Mouse (Mus musculus) spleen, embryonic (tissue): ENCODE measurements around the gene D1Pas1.

Experiments used
- CTCF ChIA-PET: fragments of 350-600 bp; sonication (Branson Sonifier 250); formaldehyde crosslinking; loops from one replicate; lab custom pipeline; 2022; lab: Charles Lee

Gene D1Pas1

DNA sequence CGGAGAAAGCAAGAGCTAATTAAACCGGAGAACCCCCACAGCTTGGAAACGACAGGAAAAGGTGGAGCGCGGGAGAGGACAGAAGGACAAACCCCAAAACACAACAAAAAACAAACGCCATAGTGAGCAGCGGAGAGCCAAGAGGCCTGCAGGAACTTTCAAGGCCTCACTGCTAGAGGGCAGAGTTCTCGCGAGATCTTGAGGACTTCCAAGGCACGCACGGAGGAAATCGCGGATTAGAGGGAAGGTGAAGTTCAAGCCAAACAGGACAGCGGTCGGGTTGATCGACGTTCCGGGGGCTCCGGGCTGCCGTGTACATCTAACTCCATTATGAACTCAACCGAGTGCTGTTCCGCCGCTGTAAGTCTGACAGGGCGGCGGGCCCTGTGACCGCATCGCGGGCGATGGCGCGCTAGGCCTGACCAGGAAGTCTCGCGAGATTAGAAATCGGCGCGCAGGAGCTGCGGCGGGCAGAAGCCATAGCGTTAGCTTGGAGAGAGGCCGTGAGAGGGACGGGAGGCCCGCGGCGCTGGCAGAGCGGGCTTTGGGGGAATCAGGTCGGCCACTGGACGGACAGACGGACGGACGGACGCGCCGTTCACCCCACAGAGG, at the start of gene D1Pas1:
Gene D1Pas1 (plus strand): TSS at position 216 of the 612 bp plus-strand sequence.
- CTCF ChIA-PET = no interaction called here

DNA sequence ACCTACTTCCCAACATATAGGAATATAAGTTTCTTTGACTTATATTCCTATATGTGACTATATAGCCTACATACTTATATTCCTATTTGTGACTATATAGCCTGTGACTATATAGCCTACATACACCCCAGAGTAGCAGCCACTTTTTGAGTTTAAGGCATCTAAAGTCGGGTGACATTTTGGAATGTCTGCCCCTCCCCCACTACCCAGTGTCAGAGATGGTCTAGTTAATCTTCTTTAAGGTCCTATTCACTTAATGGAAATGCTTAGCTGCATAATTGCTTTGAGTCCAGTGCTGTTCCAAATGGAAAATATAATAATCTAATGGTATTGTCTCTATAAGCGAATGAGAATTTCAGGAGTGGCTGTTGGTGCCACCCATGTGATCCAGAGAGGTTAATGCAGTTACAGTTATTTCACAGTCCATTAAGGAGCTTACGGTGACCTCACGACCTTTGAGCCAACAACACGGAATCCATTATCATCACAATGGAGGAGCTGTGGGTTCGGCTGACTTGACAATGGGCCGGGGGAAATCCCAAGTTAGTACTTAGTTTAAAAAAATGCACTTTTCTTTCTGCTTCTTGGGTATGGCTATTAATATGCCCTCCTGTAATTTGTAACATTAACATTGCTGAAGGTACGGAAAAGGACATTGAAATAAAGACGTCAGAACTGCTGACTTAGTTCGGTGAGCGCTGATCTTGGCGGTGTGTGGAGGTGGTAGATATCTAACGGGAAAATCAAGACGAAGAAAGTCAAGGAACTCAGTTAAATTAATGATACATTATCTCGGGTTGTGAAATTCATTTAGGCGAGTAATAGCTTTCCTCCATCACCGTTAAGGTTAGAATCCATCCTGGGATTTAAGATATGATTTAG, 44.5 kb upstream of the D1Pas1 start:
- CTCF ChIA-PET = no interaction called here

DNA sequence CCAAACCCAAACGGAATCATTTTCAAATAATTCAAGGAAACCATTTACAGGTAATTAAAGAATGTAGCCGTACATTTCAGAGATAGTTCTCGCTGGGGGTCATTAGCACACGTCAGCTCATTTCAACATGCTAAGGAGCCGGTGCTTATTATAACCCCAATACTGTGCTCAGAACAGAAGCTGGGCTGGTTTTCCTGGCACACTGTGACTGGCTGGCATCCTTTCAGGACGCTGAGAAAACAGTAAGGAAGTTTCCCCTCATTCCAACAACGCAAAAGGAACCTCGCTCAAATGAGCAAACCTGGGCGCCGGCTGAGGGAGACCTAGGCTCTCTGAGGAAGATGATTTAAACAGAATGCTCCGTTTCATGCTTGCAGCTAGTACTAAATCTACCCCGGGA, 43.2 kb upstream of the D1Pas1 start:
- CTCF ChIA-PET = no interaction called here

DNA sequence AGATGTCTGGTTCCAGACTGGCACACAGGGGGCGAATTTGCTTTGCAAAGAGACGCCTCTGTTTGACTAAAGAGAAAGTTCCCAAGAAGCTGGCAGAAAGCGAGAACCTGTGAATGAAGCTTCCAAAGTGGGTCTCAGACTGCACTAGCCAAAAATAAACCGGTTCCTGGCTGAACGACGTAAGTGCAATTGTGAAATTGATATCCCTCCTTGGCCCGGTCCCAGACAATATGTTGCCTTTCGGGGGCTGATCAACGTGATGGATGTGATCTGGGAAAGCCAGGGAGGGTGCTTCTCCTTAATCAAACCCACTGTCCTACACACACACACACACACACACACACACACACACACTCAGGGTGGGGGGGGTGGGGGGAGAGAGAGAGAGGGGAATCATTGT, 41.8 kb upstream of the D1Pas1 start:
- CTCF ChIA-PET = no interaction called here

DNA sequence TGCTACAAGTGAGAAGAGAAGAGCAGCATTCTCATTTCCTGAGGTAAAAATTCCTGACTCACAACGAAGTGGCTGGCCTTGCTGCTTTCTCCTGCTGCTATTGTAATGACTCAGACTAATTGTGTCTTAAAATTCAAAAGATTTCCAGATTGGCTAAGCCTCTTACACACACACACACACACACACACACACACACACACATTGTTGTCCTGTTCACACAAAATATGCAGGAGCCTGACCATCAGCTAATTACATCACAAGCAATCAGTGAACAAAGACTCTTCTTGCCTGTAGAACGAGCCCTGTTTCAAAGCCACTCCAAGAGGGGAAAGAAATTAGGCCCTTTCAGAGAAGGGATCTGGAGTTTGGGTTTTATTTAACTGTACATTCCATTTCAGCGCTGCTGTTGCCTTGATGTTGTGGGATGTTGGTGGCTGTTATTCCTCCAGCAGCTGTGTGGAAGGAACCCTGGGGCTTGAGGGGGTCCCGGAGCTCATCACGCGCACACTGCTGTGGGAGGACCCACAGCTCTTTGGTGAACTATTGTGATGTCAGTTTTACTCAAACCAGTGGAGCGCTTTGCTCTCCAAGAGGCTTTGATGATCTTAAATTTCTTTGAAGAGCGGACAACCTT, 40.8 kb upstream of the D1Pas1 start:
- CTCF ChIA-PET = no interaction called here

DNA sequence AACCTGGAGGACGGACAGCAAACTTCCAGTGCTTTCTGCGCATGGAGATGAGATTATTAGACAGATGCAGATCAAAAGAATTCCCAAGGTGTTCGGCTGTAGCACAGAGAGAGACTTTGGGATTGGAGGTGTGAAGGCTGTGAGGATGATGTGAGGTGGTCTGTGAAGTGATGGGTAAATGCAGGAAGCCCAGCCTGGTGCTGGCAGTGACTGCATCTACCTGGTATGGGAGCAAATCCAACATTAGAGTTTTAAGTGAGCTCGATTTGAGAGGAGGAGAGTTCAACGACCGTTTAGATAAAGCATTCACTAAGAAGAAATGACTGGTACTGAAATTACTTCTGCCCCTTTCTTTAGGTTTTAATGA, 40.3 kb upstream of the D1Pas1 start:
- CTCF ChIA-PET = no interaction called here

DNA sequence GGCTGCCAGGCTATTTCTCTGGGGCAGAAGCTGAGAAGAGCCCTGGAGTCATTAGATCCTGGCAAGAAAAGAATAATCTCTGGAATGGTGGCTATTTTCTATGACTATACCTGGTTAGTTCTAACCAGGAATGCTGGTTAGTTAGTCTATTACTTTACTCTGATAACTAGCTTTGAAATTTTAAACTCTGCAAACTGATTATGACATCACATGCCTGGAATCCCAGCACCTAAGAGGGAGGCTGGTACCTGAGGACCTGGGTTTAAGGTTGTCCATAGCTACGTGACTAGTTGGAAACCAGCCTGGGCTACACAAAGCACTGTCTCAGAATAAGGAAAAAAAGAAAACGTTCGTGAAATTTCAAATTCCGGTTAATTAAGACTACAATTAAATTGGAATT, 39.7 kb upstream of the D1Pas1 start:
- CTCF ChIA-PET = no interaction called here

DNA sequence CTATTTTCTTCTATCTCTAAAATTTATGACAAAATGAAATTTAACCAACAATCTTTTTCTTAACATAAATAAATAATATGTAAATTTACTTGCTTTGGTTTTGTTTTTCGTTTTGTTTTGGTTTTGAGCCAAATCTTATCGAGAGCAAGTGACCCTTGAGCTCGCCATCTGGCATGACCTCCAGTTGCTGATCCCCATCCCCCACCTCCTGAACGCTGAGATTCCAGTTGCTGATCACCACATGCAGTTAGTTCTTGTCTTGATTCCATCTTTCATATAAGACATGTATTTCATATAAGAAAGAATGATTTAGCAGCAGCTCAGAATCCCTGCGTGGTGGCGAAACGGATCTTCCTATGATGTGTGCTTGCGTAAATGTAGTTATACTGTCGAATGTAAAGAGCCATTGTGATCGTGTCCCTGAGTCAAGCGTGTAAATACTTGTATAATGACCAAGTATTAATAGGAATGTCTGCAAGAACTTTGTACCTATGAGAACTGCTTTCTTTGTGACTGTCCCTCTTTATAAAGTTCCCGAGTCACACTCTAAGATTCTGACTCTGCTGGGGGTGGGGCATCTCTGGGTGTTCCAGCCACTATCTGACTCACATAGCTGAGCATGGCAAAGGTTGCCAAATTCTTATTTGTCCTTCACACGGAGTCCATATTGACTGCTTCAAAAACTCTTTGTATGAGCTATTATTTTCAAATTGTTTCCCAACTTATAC, 36.9 kb upstream of the D1Pas1 start:
- CTCF ChIA-PET = no interaction called here

DNA sequence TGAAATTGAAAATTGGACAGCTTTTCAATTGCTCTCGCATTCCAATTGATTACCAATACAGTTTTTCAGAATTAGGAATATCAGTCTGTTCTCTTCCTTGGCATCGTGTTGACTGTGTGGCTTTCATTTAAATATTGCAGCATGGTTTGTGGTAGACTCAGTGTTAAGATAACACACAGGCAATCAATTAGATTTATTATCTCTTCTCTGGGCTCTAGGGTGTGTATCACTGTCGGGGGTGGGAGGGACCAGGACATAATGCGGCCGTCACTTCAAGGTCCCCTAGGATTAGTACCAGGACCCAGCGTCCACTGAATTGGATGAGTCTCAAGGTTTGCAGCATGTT, 36.4 kb upstream of the D1Pas1 start:
- CTCF ChIA-PET = no interaction called here

DNA sequence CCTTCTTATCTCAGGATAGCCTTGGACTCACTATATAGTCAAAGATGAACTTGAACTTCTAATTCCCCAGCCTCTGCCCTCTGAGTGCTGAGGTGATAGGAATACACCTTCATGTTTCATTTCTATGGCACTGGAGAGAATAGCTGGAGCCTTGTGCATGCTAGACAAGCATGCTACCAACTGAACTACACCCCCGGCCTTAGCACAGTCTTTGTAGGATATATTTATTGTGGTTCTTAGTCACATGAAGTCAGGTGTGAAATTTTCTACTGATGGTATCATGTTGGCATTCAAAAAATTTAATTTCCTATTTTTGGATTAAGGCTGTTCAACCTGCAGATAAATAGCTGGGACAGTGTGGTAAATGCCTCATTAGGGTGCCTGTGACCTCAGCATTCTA, 33.0 kb upstream of the D1Pas1 start:
- CTCF ChIA-PET = no interaction called here

DNA sequence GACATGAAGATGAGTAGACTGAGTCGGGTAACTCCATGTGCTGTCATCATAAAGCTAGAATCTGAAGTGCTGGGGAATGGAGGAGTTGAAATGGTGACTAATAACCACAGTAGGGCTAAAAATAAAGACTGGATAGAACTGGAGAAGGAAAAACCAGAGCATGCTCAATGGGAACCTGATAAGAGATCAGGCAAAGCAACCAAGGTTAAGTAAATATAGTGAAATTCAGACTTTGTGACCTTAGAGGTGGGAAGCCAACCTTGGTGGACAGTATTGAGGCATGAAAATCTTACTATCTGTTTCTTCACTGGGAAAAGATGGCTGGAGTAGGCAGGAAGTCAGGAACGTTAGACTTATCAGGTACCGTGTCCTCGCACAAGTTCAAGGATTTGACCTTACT, 14.8 kb upstream of the D1Pas1 start:
- CTCF ChIA-PET = no interaction called here

DNA sequence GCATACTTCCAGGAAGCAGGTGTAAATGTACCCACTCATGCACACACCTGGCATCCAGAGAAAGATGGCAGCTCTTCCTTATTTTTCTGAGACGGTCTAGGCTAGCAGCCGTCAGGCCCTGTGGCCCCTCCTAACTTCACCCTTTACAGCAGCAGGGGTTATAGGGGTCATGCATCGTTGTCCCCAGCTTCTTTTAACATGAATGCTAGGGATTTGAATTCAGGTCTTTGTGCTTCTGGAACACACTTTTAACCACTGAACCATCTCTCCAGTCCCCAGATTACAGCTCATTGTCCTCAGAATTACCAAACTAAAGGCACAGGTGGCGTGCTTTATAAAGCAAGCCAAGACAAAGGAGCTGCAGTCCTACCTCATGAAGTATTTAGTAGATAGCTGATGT, 12.6 kb upstream of the D1Pas1 start:
- CTCF ChIA-PET = no interaction called here

DNA sequence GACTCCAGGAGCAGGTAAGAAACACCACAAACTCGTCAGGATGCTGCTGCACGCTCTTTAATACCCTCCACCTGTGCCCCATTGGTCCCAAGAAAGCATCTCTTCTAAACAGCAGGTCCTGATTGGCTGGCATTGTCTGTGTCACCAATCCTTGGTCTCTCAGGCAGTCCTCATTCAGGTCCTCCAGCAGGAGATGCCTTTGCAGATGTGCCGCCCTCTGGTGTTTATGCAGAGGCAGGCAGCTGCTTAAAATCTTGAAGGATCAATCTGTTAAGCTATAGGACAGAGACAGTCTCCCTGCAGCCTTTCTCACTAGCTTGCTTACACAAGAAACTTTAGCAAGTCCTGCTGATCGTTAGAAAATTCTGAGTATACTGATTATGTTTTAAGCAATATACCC, 7.8 kb upstream of the D1Pas1 start:
- CTCF ChIA-PET = no interaction called here

DNA sequence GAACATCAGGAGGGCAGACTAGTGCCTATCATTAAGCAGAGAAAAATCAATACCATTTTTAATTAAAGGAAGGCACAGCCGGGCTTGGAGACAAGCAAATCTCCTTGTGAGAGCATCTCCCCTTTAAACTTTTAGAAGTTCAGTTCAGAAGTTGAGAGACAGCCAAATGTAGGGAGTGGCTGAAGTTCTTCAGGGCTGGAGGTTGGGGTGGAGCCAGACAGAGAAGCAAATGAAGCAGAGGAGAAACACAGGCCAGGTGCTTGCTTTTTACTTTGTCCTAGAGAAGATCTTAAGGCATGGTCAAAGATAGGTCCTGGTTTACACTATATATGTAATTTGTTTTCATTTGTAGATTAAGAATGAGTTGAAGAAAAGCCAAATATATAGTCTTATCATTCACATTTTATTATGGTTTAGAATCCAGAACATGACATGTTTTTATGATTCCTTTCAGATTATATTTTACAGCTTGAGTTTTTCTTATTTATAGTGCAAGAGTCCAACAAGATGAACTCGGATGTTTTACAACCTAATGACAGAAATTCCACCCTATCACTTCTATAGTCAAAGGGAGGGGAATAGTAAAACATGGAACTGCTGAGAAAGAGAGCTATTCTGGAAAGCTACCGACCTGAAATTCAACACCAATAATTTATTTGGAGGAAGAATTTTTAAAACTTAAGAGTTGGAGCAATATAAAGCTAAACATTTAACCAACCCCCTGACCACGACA, 2.9 kb upstream of the D1Pas1 start:
- CTCF ChIA-PET = no interaction called here

DNA sequence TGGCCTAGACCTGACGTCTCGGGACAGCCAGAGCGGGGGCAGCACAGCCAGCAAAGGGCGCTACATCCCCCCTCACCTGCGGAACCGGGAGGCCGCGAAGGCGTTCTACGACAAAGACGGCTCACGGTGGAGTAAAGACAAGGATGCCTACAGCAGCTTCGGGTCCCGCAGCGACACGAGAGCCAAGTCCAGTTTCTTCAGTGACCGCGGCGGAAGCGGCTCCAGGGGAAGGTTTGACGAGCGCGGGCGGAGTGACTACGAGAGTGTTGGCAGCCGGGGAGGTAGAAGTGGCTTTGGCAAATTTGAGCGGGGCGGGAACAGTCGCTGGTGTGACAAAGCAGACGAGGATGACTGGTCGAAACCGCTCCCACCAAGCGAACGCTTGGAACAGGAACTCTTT, 710 bp downstream of the D1Pas1 start:
- CTCF ChIA-PET = no interaction called here

DNA sequence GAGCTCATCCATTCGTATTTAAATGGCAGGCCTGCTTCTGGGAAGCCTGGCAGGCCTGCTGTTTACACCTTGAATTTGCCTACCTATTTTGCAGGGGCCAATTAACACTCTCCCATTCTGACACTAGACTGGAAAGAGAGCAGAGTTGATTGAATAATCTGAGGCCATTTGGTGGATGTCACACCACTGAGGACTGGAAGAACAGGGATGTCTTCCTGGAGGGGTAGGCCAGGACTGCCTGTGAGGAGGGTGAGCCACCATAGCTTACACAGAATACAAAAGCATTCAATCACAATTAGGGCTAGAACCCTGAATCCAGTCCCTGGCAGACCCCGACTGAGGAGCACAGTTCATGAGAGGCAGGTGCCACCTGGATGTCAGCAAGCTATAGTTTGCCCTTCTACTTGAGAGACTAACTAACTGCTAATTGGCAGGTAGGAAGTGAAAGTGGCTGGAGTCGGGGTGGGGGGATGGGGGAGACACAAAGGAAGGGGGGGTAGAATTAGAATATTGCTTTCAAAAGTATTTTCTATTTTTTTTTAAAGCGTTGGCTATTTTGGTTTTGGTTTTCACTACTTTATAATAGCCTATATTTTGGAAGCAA, 9.8 kb downstream of the D1Pas1 start:
- CTCF ChIA-PET = no interaction called here

DNA sequence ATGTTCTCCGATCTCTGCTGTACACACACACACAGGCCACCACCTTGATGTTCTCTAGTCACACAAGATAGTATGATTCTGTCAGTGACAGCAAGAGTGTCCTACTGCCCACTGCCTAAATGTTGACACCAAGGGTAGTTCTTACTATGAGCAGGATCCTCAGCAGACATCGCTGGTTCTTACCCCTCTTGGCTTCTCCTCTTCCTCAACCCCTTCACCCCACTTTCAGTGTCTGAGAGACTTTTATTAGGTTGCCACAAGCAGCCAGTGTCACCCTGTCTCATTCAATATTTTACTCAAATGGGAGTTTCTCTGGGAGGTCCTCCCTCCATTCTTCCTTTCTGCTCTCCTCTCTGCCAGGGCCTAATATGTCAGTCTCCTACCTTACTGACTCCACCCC, 10.6 kb downstream of the D1Pas1 start:
- CTCF ChIA-PET = no interaction called here

DNA sequence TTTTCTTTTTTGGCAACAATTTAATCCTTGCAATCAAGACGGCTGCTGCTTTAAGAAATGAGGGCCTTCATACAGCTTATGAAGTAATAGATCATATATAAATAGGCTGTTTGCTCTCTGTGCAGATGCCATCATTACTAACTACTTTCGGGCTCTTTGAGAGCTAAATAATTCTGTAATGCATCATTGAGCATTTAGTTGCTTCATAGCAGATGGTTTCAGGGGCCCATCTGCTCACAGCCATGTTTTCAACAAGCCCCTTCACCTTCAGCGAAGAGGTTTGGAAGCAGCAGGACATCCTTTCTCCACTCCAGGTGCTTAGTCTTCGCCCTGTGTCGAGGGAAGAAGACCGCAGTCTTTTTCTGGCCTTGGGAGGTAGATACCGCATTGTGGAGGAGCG, 12.2 kb downstream of the D1Pas1 start:
- CTCF ChIA-PET = no interaction called here

DNA sequence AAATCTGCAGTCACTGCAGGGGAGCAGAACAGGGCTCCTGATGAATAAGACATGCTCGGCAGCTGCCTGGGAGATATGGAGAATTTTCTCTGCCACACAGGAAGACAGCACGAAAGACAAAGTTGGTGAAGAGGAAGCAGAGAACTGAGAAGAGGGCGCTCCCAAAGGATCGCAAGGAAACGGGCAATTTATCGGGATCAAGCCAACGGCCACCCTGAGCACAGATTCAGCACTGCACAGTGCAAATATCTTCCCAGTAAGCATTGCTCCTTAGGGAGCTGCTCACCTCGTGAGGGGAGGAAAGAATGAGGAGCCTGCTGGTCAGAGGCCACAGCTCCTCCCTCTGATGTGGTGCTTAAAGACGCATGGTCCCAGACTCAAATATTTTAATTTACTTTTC, 13.3 kb downstream of the D1Pas1 start:
- CTCF ChIA-PET = no interaction called here

DNA sequence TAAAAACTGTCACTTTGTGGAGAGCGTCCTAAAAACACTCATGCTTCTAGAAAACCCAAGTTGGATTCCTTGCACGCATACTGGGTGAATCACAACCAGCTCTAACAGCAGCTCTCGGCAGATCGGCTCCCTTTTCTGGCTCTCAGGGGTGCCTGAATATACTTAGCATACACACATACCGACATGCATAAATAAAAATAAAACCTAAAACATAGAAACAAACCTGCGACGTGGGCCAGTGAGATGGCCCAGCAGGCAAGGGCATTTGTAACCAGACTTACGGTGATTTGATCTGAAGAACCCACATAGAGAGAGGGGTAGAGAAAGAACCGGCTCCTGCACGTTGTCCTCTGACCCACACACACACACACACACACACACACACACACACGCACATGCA, 17.9 kb downstream of the D1Pas1 start:
- CTCF ChIA-PET = no interaction called here

DNA sequence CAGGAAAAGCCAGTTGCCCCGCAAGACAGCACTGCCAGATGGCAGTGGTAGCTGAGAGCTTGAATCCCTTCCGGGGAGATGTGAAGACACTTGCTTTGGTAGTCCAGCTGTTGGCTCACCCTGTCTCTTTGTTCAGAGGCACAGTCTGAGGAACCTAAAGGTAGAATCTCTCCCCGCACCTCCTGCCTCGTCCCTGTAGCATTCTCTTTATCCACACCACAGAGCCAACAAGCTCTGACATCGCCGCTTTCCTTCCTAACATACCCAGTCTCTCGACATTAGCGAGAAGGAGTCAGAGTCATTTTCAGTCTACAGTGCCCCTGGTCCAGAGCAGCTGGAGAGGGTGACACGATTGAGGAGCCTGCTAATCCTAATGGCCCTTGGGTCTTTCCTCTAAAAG, 18.9 kb downstream of the D1Pas1 start:
- CTCF ChIA-PET = no interaction called here
